Mouse (Mus musculus): ENCODE measurements around the gene Gm21828. TPM values are rescaled to one million over a fixed set of nuclear protein-coding genes. Genes with fewer than 3 reads are reported as not detected.
"Not testable (repeated sequence)": the region's sequence is repeated elsewhere in the genome, so short reads cannot be mapped to it uniquely, and the experiment has no call there.

Gm21828 gene
- polyA plus RNA-seq (2017; shearing (Covaris generic)): not detected

DNA sequence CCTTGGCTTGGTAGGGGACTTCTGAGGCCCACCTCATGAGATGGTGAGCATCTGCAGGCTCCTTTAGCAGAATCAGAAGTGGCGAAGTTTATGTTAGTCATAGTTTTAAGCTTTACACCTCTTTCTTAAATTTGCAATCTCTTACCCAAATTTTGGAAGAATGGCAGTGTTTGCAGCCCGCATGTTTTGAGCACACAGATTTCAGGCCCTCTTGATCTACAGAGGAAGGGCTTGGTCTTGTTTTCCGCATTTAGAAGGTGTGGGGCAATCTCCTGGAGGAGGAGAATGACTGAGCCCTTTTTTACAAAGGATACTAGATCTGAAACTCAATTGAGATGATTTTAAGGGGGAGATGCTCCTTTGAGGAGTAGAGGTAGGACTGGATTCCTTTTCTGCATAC, at the start of gene Gm21828:
Gm21828 (minus strand) TSS at position 101 of the 400 bp plus-strand sequence.
- ATAC-seq: not testable (repeated sequence)

DNA sequence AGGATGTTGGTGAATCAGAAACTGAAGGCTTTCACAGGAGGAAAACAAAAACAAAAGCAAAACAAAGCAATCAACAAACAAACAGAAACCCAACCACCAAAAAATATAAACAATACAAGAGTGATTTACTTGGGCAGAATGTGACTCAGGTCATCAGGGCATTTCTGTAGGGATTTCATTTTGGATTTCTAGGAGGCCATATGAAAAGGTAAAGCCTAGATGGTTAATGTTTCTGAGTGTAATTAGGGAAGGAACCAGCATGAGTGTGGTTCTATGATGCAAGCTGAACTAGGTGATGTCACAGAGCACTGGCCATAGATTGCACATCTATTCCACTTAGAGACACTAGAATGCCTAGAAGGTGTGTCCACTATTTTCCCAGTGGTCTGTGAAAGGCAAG, 28.4 kb upstream of the Gm21828 start, which contains the start of the genes Gm21440 and Gm21454:
Gm21440 (plus strand) TSS at position 301 of the 400 bp plus-strand sequence.
Gm21454 (plus strand) TSS at position 352 of the 400 bp plus-strand sequence.
- not testable (repeated sequence) for ATAC-seq

Other genes with a start within 250 kb of the Gm21828 start
- not detected for gene Gm20807, start 181.0 kb downstream of the Gm21828 start, polyA plus RNA-seq (2017; shearing (Covaris generic))
- not detected for gene Gm21891, start 90.4 kb downstream of the Gm21828 start, polyA plus RNA-seq (2017; shearing (Covaris generic))
- gene Gm21425, start 62.0 kb downstream of the Gm21828 start, polyA plus RNA-seq (2017; shearing (Covaris generic)): not detected
- gene Gm21440, start 28.5 kb upstream of the Gm21828 start, polyA plus RNA-seq (2017; shearing (Covaris generic)): not detected
- gene Gm21454, start 28.5 kb upstream of the Gm21828 start, polyA plus RNA-seq (2017; shearing (Covaris generic)): not detected
- gene Gm21725, start 125.1 kb upstream of the Gm21828 start, polyA plus RNA-seq (2017; shearing (Covaris generic)): not detected
- not detected for gene Gm21866, start 241.7 kb upstream of the Gm21828 start, polyA plus RNA-seq (2017; shearing (Covaris generic))

All from inflammation-experienced regulatory T-cells, adult 6 months (primary cell).